Mouse (Mus musculus): Measurements from ENCODE around the gene Cwf19l1. TPM values are rescaled to one million over a fixed set of nuclear protein-coding genes. Genes with fewer than 3 reads are reported as not detected.

Cwf19l1 gene
- total RNA-seq, 2 experiments from 2014 or later = 8.3 to 8.9 TPM

DNA sequence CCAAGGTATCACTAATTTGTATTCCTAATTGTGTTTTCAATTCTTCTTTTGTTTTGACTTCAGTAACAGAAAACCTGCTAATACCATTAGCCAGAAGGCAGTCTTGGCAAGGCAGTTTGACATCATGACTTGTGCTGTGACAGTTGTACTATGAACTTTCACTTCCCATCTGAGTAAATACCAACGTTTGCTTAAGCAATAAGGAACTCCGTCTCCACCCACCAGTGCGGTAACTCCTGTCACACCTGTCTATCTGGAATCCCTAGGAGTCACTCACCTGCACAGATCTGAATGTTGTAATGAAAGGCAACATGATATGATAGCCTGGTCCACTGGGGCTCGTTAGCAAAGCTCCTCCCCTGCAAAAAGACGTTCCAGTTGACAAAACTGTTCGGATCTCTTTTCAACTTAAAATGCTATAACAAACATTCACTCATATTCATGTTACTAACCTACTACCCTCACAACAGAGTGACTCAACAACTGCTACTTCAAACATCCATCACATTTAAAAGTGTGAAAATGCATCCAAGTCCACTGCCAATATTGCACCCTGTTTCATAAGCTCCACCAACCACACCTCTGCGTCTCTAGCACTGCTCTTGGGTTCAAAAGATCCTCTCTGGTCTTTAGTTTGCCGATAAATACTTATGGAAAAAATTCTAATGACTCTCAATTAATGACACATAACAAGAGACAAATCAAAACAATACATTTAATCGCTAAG lies 68.2 kb downstream of the Cwf19l1 start:
- intact Hi-C loops (cut with DNase I) = loop anchor here (2.0 to 10.0 kb wide), 3 partner anchors 39 to 865 kb away; partner anchors contain the start of genes Chuk and Slf2
- DNase-seq = no peak

DNA sequence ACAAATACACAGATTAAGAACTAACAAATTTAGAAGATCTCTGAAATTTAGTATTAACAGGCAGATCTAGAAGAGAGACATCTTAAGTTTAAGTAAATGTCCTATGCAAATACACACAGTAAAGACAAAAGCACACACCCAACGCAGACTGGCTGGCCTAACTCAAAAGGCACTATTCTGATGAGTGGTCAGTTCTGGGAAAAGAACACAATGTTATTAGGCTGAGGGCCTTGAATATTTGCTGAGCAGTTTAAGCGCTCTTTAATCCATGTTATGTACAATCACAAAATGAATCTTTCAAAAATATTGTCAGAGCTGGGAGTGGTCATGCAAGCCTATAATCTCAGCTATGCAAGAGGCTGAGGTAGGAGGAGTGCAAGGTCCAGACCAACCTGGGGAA lies 70.9 kb downstream of the Cwf19l1 start:
- intact Hi-C loops (cut with DNase I) = loop anchor here (5.0 to 10.0 kb wide), 2 partner anchors 230 to 868 kb away; partner anchors contain the start of gene Slf2
- no peak for DNase-seq

DNA sequence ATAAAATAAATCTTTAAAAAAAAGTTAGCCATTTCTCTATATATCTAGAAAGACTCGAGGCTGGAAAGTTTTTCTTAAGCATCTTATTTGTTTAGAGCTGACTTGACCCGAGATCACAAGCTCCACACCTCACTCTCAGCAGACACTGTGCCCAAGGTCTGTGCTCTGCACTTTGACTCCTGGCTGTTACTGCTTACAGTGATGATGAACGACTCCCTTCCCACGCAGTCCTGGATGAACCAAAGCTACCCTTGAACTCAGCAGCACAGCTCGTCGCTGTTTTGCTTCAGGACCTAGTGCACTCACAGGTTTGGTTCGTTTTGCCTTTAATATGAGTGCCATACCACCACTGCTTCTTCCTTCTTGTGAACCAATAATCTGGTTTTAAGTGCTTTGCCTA lies 71.9 kb downstream of the Cwf19l1 start:
- DNase-seq = no peak

DNA sequence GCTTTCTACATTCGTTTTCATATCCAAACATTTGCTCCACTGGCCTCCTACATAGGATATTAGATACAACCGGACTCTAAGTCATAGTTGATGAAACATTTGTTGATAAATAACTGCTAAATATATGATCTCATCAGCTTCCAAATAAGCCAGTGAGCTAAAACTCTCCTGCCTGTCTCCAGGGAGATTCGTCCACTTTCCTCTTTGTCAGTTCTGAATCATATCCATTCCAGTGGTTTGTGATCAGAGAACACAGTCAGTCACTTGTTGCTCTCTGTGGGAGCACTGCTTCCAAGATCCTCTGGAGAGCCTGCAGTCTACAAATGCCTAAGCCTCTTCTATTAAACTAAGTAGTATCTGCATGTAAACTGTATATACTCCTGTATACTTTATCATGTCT lies 75.5 kb downstream of the Cwf19l1 start:
- intact Hi-C loops (cut with DNase I) = loop anchor here (10.0 kb wide), 1 partner anchor 225 kb away; no protein-coding TSS in a partner anchor
- no peak for DNase-seq

More for the DNA sequence above, 71.9 kb downstream of the Cwf19l1 start:
- intact Hi-C loops (cut with DNase I) = loop anchor here (10.0 kb wide), 1 partner anchor 229 kb away; no protein-coding TSS in a partner anchor

Other genes with a start within 250 kb of the Cwf19l1 start
- gene Dnmbp, start 195.7 kb downstream of the Cwf19l1 start, total RNA-seq (2021) = 1 to 10 TPM; 9.0 to 9.7 TPM
- gene Cpn1, start 149.3 kb downstream of the Cwf19l1 start, total RNA-seq (2021) = under 1 TPM in 1 of 2 experiments, not detected in 1; 0.19 TPM
- under 1 TPM in 1 of 2 experiments, not detected in 1; 0.14 TPM for gene Cyp2c23, start 106.7 kb downstream of the Cwf19l1 start, total RNA-seq (2021)
- 1 to 10 TPM; 7.3 to 7.9 TPM for gene Erlin1, start 66.1 kb downstream of the Cwf19l1 start, total RNA-seq (2021)
- 10 to 100 TPM; 25.8 to 29.0 TPM for gene Chuk, start 28.4 kb downstream of the Cwf19l1 start, total RNA-seq (2021)
- gene Bloc1s2, start 10.6 kb upstream of the Cwf19l1 start, total RNA-seq (2021) = 10 to 100 TPM; 16.4 to 18.2 TPM
- gene Pkd2l1, start 56.6 kb upstream of the Cwf19l1 start, total RNA-seq (2021) = not detected
- not detected for gene Scd3, start 67.4 kb upstream of the Cwf19l1 start, total RNA-seq (2021)
- 10 to 100 TPM; 10.7 to 13.0 TPM for gene Scd2, start 157.8 kb upstream of the Cwf19l1 start, total RNA-seq (2021)
- 10 to 100 TPM in 1 of 2 experiments, 1 to 10 TPM in 1; 8.2 to 15.2 TPM for gene Scd4, start 197.2 kb upstream of the Cwf19l1 start, total RNA-seq (2021)

Data from heart, postnatal 36 days (tissue).